3 mouse cellular contexts compared by ENCODE assay signal in the genomic region with DNA sequence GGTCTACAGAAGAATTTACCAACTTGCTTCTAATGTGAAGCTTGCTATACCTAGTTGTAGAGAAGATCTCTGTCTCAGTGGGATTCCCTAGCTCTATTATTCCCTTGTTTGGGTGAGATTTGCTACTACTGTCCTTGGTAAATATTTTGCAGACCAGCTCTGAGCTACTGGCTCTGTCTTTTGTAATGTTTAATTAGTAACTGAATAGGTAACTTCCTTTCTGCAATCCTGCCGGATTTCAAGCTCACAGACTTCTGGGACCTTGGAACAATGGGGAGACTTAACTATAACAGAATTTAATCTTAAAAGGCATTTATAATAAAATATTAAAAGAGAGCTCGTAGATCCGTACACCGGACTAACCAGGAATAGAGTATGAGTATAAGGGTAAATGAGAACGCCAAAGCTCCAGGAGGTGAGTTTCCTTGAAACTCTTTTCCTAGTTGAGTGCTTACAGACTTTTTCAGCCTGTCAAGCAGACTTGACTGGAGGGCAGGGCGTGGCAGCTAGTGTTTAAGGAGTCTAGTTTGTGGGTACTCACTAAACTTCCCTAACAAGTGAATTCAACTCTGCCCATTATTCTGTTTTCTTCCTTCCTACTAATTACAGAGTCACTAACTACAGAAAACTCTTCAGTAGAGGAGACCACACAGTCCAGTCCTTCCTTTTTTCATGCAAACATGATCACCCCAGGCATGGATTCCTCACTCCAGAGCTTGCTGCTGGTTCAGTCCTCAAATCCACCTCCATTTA. TPM values are rescaled to one million over a fixed set of nuclear protein-coding genes. Genes with fewer than 3 reads are reported as not detected.
"Had no signal": no experiment of that assay in that cellular context is flagged by ENCODE, and none has a peak within 500 bp of the region (broad histone marks: within the 10 kb centered on the region; RNA-seq: fewer than 3 reads in every experiment).

No protein-coding gene starts in this region.

RNA-seq across cellular contexts. Expression of a gene that starts 41.7 kb away (rescaled TPM):
- total RNA-seq: megakaryocyte-erythroid progenitor cell, adult 5-6 weeks had no signal
- polyA plus RNA-seq: liver, adult 2 months; liver, embryonic 14.5 days had no signal
